ENCODE assay signal across 9 mouse cellular contexts in the genomic region with DNA sequence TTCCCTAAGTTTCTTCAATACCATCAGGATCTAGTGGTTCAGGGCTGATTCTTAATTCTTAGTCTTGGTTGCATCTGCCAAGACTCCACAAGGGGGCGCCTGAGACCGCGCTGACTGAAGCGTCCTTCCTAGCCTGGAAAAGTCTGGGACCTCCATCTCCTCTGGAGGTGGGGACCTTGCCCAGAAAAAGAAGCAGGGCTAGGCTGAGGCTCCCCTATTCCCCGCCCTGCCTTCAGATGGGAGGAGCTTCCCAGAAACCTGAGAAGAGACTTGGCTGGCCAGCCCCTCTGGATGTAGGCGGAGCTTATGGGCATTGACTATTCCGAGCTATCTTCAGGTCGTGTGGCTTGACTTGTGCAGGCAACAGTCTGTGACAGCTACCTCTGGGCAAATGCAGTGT. TPM values are rescaled to one million over a fixed set of nuclear protein-coding genes. Genes with fewer than 3 reads are reported as not detected.
DNase-seq lines count a peak whose midpoint lies in the region; ATAC-seq and TF ChIP-seq lines count a peak whose summit lies in the region.
"Had no signal": no experiment of that assay in that cellular context is flagged by ENCODE, and none has a peak within 500 bp of the region (broad histone marks: within the 10 kb centered on the region; RNA-seq: fewer than 3 reads in every experiment).

No protein-coding gene starts in this region.

- TF ChIP-seq EP300 in liver, embryonic 14.5 days (IDR thresholded peaks at IDR 0.05; ENCODE audit: low read depth), result no peak

- ATAC-seq in embryonic facial prominence, embryonic 15.5 days (ENCODE audit: insufficient number of reproducible peaks, low FRiP score, low TSS enrichment, low read depth), result peak; percentile 44
- ATAC-seq in heart, embryonic 12.5 days (ENCODE audit: insufficient number of reproducible peaks, low FRiP score), result peak; percentile 62
- ATAC-seq in kidney, embryonic 15.5 days (replicated peaks; ENCODE audit: low FRiP score), result peak; percentile 55
- no peak for ATAC-seq in liver, embryonic 14.5 days (ENCODE audit: insufficient read depth)
- 0 out of 2 replicates have a peak, but pooled peaks have one; percentile 10 for ATAC-seq in neural tube, embryonic 13.5 days (ENCODE audit: low read depth)

- H3K9me3 ChIP-seq in embryonic facial prominence, embryonic 15.5 days (replicated peaks), result no peaks in the 10 kb centered on the region
- H3K9me3 ChIP-seq in heart, embryonic 12.5 days (replicated peaks), result no peaks in the 10 kb centered on the region
- H3K9me3 ChIP-seq in kidney, embryonic 15.5 days (replicated peaks), result no peaks in the 10 kb centered on the region
- no peaks in the 10 kb centered on the region for H3K9me3 ChIP-seq in liver, embryonic 14.5 days (ENCODE audit: control insufficient read depth, low read length)
- H3K9me3 ChIP-seq in neural tube, embryonic 13.5 days, result no peaks in the 10 kb centered on the region

- WGBS in embryonic facial prominence, embryonic 15.5 days, result 1% methylated on average over 8 of the region's 8 CpGs
- 2% methylated on average over 8 of the region's 8 CpGs for WGBS in heart, embryonic 12.5 days
- 2% methylated on average over 8 of the region's 8 CpGs for WGBS in kidney, embryonic 15.5 days
- WGBS in liver, embryonic 14.5 days (ENCODE audit: insufficient replicate concordance), result under 1% methylated on average over 8 of the region's 8 CpGs
- WGBS in neural tube, embryonic 13.5 days, result 2% methylated on average over 8 of the region's 8 CpGs

- TF ChIP-seq CTCF in liver, embryonic 14.5 days (IDR thresholded peaks at IDR 0.05; ENCODE audit: low read depth), result peak; percentile 91

- H3K27ac ChIP-seq in embryonic facial prominence, embryonic 15.5 days (replicated peaks), result no peak overlapping the region
- H3K27ac ChIP-seq in heart, embryonic 12.5 days (ENCODE audit: poor library complexity, severe bottlenecking), result peak overlapping the region; percentile 72; the same call in 1 of the 2 replicates
- no peak overlapping the region for H3K27ac ChIP-seq in kidney, embryonic 15.5 days
- no peak overlapping the region for H3K27ac ChIP-seq in liver, embryonic 14.5 days
- no peak overlapping the region for H3K27ac ChIP-seq in neural tube, embryonic 13.5 days (replicated peaks)

- H3K4me2 ChIP-seq in embryonic facial prominence, embryonic 15.5 days (replicated peaks), result peak overlapping the region; percentile 6; the same call in 1 of the 2 replicates
- H3K4me2 ChIP-seq in heart, embryonic 12.5 days, result peak overlapping the region; percentile 42
- H3K4me2 ChIP-seq in kidney, embryonic 15.5 days, result peak overlapping the region; percentile 13; the same call in 1 of the 2 replicates
- H3K4me2 ChIP-seq in liver, embryonic 14.5 days (ENCODE audit: low read depth), result peak overlapping the region; percentile 49
- peak overlapping the region; percentile 21 for H3K4me2 ChIP-seq in neural tube, embryonic 13.5 days

- H3K36me3 ChIP-seq in embryonic facial prominence, embryonic 15.5 days, result 0 out of 2 replicates have a peak, but pooled peaks cover 1% of the 10 kb centered on the region
- no peaks in the 10 kb centered on the region for H3K36me3 ChIP-seq in heart, embryonic 12.5 days
- H3K36me3 ChIP-seq in kidney, embryonic 15.5 days, result peaks cover 2% of the 10 kb centered on the region; the same call in 1 of the 2 replicates
- no peaks in the 10 kb centered on the region for H3K36me3 ChIP-seq in liver, embryonic 14.5 days (replicated peaks; ENCODE audit: control insufficient read depth, insufficient read depth, low read depth)
- no peaks in the 10 kb centered on the region for H3K36me3 ChIP-seq in neural tube, embryonic 13.5 days

- H3K4me1 ChIP-seq in embryonic facial prominence, embryonic 15.5 days, result peaks cover 30% of the 10 kb centered on the region
- peaks cover 53% of the 10 kb centered on the region for H3K4me1 ChIP-seq in heart, embryonic 12.5 days (replicated peaks)
- H3K4me1 ChIP-seq in kidney, embryonic 15.5 days, result peaks cover 43% of the 10 kb centered on the region
- peaks cover 14 to 29% of the 10 kb centered on the region in 2 experiments for H3K4me1 ChIP-seq in liver, embryonic 14.5 days (replicated peaks; ENCODE audit: control insufficient read depth in 2 of 2, insufficient read depth in 2 of 2, low read length in 1 of 2)
- peaks cover 30% of the 10 kb centered on the region for H3K4me1 ChIP-seq in neural tube, embryonic 13.5 days (replicated peaks)

- no peak overlapping the region for H3K9ac ChIP-seq in embryonic facial prominence, embryonic 15.5 days
- no peak overlapping the region for H3K9ac ChIP-seq in heart, embryonic 12.5 days
- H3K9ac ChIP-seq in kidney, embryonic 15.5 days, result no peak overlapping the region
- no peak overlapping the region for H3K9ac ChIP-seq in liver, embryonic 14.5 days (replicated peaks)
- no peak overlapping the region for H3K9ac ChIP-seq in neural tube, embryonic 13.5 days

- H3K4me3 ChIP-seq in embryonic facial prominence, embryonic 15.5 days (replicated peaks), result no peak overlapping the region
- no peak overlapping the region for H3K4me3 ChIP-seq in heart, embryonic 12.5 days
- H3K4me3 ChIP-seq in kidney, embryonic 15.5 days (replicated peaks), result no peak overlapping the region
- no peak overlapping the region for H3K4me3 ChIP-seq in liver, embryonic 14.5 days (ENCODE audit: insufficient read depth in 1 of 2, low read depth in 2 of 2, low read length in 2 of 2)
- no peak overlapping the region for H3K4me3 ChIP-seq in neural tube, embryonic 13.5 days

- 0 out of 2 replicates have a peak, but pooled peaks cover 3% of the 10 kb centered on the region for H3K27me3 ChIP-seq in embryonic facial prominence, embryonic 15.5 days
- H3K27me3 ChIP-seq in heart, embryonic 12.5 days (replicated peaks), result no peaks in the 10 kb centered on the region
- peaks cover 5% of the 10 kb centered on the region for H3K27me3 ChIP-seq in kidney, embryonic 15.5 days
- no peaks in the 10 kb centered on the region for H3K27me3 ChIP-seq in liver, embryonic 14.5 days (ENCODE audit: control insufficient read depth, insufficient read depth, low read length)
- H3K27me3 ChIP-seq in neural tube, embryonic 13.5 days, result peaks cover 15% of the 10 kb centered on the region

- peak; percentile 89 for DNase-seq in CD4-positive helper T cell, adult 2 months (ENCODE audit: low read depth, low spot score)
- peak; percentile 77 to 87 for DNase-seq in adrenal gland, postnatal 36 days
- DNase-seq in liver, embryonic 14.5 days (ENCODE audit: low read depth in 3 of 3, low spot score in 3 of 3), result peak; percentile 54 to 68 (median 63)
- DNase-seq in thymus, adult 18-20 months, result peak; percentile 34 to 43

RNA-seq across cellular contexts. Expression of gene Cables2, which starts 2.5 kb away (rescaled TPM):
- total RNA-seq in adrenal gland, postnatal 36 days (2021), result 10 to 100 TPM; 14.0 to 14.2 TPM
- polyA plus RNA-seq in embryonic facial prominence, embryonic 15.5 days (2015; fragmentation: Nextera tagmentation; extraction: Ambion mirVana), result 13.5 and 14.2 TPM in 2 replicates
- polyA plus RNA-seq in heart, embryonic 12.5 days (2016; fragmentation: Nextera tagmentation; extraction: Ambion mirVana), result 15.8 and 16.2 TPM in 2 replicates
- polyA plus RNA-seq in kidney, embryonic 15.5 days (2015; fragmentation: Nextera tagmentation; extraction: Ambion mirVana), result 11.8 and 12.3 TPM in 2 replicates
- 4.9 and 5.6 TPM in 2 replicates for polyA plus RNA-seq in liver, embryonic 14.5 days (2012; rRNA removed)
- 3.3 and 4.9 TPM in 2 replicates for polyA plus RNA-seq in liver, embryonic 14.5 days (2014; fragmentation: Nextera tagmentation; extraction: Ambion mirVana)
- polyA plus RNA-seq in neural tube, embryonic 13.5 days (2015; fragmentation: Nextera tagmentation; extraction: Ambion mirVana), result 22.0 and 23.9 TPM in 2 replicates

RNA-seq across cellular contexts. Expression of gene Rbbp8nl, which starts 13.8 kb away (rescaled TPM):
- total RNA-seq in adrenal gland, postnatal 36 days (2021), result not detected
- 1.5 and 1.8 TPM in 2 replicates for polyA plus RNA-seq in embryonic facial prominence, embryonic 15.5 days (2015; fragmentation: Nextera tagmentation; extraction: Ambion mirVana)
- polyA plus RNA-seq in heart, embryonic 12.5 days (2016; fragmentation: Nextera tagmentation; extraction: Ambion mirVana), result not detected in 2 replicates
- polyA plus RNA-seq in kidney, embryonic 15.5 days (2015; fragmentation: Nextera tagmentation; extraction: Ambion mirVana), result 0.84 and 0.87 TPM in 2 replicates
- 0.02 TPM in 2 replicates for polyA plus RNA-seq in liver, embryonic 14.5 days (2012; rRNA removed)
- not detected in 2 replicates for polyA plus RNA-seq in liver, embryonic 14.5 days (2014; fragmentation: Nextera tagmentation; extraction: Ambion mirVana)
- not detected in 2 replicates for polyA plus RNA-seq in neural tube, embryonic 13.5 days (2015; fragmentation: Nextera tagmentation; extraction: Ambion mirVana)

RNA-seq across cellular contexts. Expression of gene Rps21, which starts 18.7 kb away (rescaled TPM):
- total RNA-seq in adrenal gland, postnatal 36 days (2021), result 100 to 1,000 TPM; 736 to 838 TPM
- 599 and 606 TPM in 2 replicates for polyA plus RNA-seq in embryonic facial prominence, embryonic 15.5 days (2015; fragmentation: Nextera tagmentation; extraction: Ambion mirVana)
- 336 and 349 TPM in 2 replicates for polyA plus RNA-seq in heart, embryonic 12.5 days (2016; fragmentation: Nextera tagmentation; extraction: Ambion mirVana)
- polyA plus RNA-seq in kidney, embryonic 15.5 days (2015; fragmentation: Nextera tagmentation; extraction: Ambion mirVana), result 637 and 713 TPM in 2 replicates
- polyA plus RNA-seq in liver, embryonic 14.5 days (2012; rRNA removed), result 1,402 and 1,840 TPM in 2 replicates
- polyA plus RNA-seq in liver, embryonic 14.5 days (2014; fragmentation: Nextera tagmentation; extraction: Ambion mirVana), result 511 and 539 TPM in 2 replicates
- 362 and 435 TPM in 2 replicates for polyA plus RNA-seq in neural tube, embryonic 13.5 days (2015; fragmentation: Nextera tagmentation; extraction: Ambion mirVana)

RNA-seq across cellular contexts. Expression of gene Lama5, which starts 50.2 kb away (rescaled TPM):
- total RNA-seq in adrenal gland, postnatal 36 days (2021), result 10 to 100 TPM; 25.7 to 74.5 TPM
- 28.0 and 37.2 TPM in 2 replicates for polyA plus RNA-seq in embryonic facial prominence, embryonic 15.5 days (2015; fragmentation: Nextera tagmentation; extraction: Ambion mirVana)
- 31.7 and 38.1 TPM in 2 replicates for polyA plus RNA-seq in heart, embryonic 12.5 days (2016; fragmentation: Nextera tagmentation; extraction: Ambion mirVana)
- polyA plus RNA-seq in kidney, embryonic 15.5 days (2015; fragmentation: Nextera tagmentation; extraction: Ambion mirVana), result 40.6 and 46.7 TPM in 2 replicates
- polyA plus RNA-seq in liver, embryonic 14.5 days (2012; rRNA removed), result 2.7 and 2.9 TPM in 2 replicates
- polyA plus RNA-seq in liver, embryonic 14.5 days (2014; fragmentation: Nextera tagmentation; extraction: Ambion mirVana), result 1.7 and 1.9 TPM in 2 replicates
- polyA plus RNA-seq in neural tube, embryonic 13.5 days (2015; fragmentation: Nextera tagmentation; extraction: Ambion mirVana), result 2.0 and 2.4 TPM in 2 replicates

RNA-seq across cellular contexts. Expression of gene Gata5, which starts 58.7 kb away (rescaled TPM):
- under 1 TPM in 1 of 2 experiments, not detected in 1; 0.10 TPM for total RNA-seq in adrenal gland, postnatal 36 days (2021)
- polyA plus RNA-seq in embryonic facial prominence, embryonic 15.5 days (2015; fragmentation: Nextera tagmentation; extraction: Ambion mirVana), result not detected in 2 replicates
- 24.7 and 28.4 TPM in 2 replicates for polyA plus RNA-seq in heart, embryonic 12.5 days (2016; fragmentation: Nextera tagmentation; extraction: Ambion mirVana)
- 3.0 and 4.7 TPM in 2 replicates for polyA plus RNA-seq in kidney, embryonic 15.5 days (2015; fragmentation: Nextera tagmentation; extraction: Ambion mirVana)
- polyA plus RNA-seq in liver, embryonic 14.5 days (2012; rRNA removed), result 0.27 and 0.35 TPM in 2 replicates
- polyA plus RNA-seq in liver, embryonic 14.5 days (2014; fragmentation: Nextera tagmentation; extraction: Ambion mirVana), result 0.20 and 0.22 TPM in 2 replicates
- polyA plus RNA-seq in neural tube, embryonic 13.5 days (2015; fragmentation: Nextera tagmentation; extraction: Ambion mirVana), result 0.10 TPM in 1 of 2 replicates, not detected in the other
- polyA plus RNA-seq: frontal cortex, adult 2 months had no signal

Comparison
In these comparisons a context has a peak if more than half of its experiments do, and no peak if none do; other contexts are left out.
1. DNase-seq: peak in every context shown above with its lines; median percentile 89 in CD4-positive helper T cell, adult 2 months; 82 in adrenal gland, postnatal 36 days; 63 in liver, embryonic 14.5 days; 38 in thymus, adult 18-20 months.